Mouse (Mus musculus): ENCODE measurements around the gene Upk1b. TPM values are rescaled to one million over a fixed set of nuclear protein-coding genes. Genes with fewer than 3 reads are reported as not detected.
"Not testable (repeated sequence)": the region's sequence is repeated elsewhere in the genome, so short reads cannot be mapped to it uniquely, and the experiment has no call there.

The Upk1b gene
- total RNA-seq (2022), result 1 to 10 TPM in 2 of 4 experiments, under 1 TPM in 2; 0.83 to 2.3 (median 1.4) TPM

- no peak for DNase-seq
These were observed at the start of gene Upk1b for GRCm38 (mm10) chr16:38800091-38800490. Gene Upk1b (minus strand): TSS chr16:38800328.

DNA sequence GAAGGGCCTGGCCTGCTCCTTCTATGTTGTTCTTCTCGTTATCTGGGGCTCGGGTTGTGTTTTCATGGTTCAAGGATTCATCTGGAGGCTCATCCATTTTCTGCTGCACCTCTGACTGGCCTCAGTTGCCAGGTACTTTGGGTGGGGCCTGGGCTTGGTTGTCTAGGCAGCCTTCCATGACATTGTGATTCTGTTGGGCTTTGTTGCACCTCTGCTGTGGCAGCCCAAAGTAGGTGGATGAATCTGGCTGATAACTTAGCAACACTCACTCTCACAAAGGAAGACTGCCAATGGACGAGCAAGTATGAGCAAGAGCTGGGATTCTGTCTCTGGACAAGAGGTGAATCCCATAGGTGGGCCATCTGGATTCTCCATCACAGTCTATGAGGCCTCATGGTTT, 28.5 kb upstream of the Upk1b start, which contains the start of gene 4930435E12Rik:
4930435E12Rik (minus strand) TSS at position 101 of the 400 bp plus-strand sequence.
- no peak for DNase-seq

DNA sequence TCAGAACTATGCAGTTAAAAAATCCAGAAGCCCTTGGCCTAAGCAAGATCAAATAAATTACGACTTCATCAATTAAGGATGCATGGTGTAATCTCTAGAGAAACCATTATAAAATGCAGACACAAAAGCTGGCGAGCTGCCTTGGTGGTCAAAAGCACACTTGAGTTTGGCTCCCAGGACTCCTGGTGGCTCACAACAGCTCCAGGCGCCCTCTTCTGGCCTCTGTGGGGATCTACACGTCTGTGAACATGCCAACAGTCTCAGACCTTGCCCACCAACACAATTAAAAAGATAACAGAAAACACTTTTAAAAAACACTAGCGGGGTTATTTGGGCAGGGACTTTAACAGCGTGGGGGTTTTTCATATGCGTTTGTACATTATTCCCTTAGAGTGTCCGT, 12.4 kb upstream of the Upk1b start:
- peak; percentile 14 for DNase-seq

GRCm38 (mm10) chr16:38810196-38810595, 10.1 kb upstream of the Upk1b start:
- DNase-seq, result no peak

- not testable (repeated sequence) for DNase-seq
These were observed 7.7 kb upstream of the Upk1b start for GRCm38 (mm10) chr16:38807796-38808195.

GRCm38 (mm10) chr16:38798957-38799450, 1.1 kb downstream of the Upk1b start:
- DNase-seq, result no peak

GRCm38 (mm10) chr16:38793120-38793519, 7.0 kb downstream of the Upk1b start:
- no peak for DNase-seq

- DNase-seq, result no peak
These were observed 10.2 kb downstream of the Upk1b start for GRCm38 (mm10) chr16:38789966-38790365.

DNA sequence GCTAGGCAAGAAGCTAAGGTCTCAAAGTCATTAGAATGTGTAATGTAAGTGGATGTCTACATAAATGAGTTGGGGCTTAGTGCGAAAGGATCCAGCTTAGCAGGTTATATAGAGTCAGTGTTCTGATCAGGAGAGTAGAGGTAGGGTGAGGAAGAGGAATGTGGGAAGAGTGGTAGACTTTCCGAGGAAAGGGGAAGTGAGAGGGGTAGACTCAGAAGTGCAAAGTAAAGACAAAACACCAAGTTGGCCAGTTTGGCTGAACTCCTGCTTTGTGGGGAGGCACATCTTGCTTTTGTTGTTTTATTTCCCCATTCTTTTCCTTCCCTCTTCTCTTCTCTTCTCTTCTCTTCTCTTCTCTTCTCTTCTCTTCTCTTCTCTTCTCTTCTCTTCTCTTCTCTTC, 11.1 kb downstream of the Upk1b start:
- no peak for DNase-seq

- DNase-seq, result no peak
These were observed 14.8 kb downstream of the Upk1b start for GRCm38 (mm10) chr16:38785301-38785700.

DNA sequence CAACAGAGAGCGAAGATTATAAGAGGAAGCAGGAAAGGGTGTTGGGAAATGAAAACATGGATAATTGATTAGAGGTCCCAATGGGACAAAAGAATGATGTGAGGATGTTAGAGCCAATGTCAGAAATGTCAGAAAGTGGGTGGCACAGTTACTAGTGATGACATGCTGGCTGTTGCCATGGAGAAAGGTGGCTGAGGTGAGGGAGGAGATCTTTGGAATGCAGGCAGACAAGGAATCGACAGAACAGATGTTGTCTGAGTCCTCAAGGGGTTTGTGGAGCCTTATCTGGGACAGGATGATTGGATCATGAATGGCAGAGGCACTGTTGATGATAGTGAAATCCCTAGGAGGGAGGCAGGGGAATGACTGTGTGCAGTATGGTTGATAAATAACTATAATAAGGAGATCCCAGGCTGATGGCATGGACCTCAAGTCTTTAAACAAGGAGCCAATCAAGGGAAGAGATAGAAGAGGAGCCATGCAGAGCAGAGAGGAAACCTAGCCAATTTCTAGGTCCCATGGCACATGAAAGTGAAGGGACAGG, 17.5 kb downstream of the Upk1b start:
- DNase-seq, result no peak

DNA sequence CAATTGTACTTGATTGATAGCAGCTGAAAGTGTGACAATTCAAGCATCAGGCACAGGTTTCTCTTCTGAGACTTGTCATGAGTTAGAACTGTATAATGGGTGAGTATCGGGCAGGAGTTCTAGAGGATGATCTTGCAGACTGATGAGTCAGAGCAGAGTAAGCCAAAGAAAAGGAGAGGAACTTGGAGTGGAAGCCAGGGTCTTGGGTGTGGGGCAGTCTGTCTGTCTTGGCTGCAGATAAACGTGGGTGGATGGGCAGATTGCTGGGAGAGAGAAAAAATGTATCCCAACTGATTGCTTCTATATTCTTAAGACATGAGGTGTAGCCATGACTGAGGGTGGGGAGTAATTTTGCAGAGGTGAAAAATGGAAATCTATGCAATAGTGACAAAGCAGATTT, 18.2 kb downstream of the Upk1b start:
- no peak for DNase-seq

- DNase-seq, result no peak
These were observed 19.1 kb downstream of the Upk1b start for GRCm38 (mm10) chr16:38780960-38781572.

- DNase-seq, result no peak
These were observed 23.8 kb downstream of the Upk1b start for GRCm38 (mm10) chr16:38776342-38776741.

DNA sequence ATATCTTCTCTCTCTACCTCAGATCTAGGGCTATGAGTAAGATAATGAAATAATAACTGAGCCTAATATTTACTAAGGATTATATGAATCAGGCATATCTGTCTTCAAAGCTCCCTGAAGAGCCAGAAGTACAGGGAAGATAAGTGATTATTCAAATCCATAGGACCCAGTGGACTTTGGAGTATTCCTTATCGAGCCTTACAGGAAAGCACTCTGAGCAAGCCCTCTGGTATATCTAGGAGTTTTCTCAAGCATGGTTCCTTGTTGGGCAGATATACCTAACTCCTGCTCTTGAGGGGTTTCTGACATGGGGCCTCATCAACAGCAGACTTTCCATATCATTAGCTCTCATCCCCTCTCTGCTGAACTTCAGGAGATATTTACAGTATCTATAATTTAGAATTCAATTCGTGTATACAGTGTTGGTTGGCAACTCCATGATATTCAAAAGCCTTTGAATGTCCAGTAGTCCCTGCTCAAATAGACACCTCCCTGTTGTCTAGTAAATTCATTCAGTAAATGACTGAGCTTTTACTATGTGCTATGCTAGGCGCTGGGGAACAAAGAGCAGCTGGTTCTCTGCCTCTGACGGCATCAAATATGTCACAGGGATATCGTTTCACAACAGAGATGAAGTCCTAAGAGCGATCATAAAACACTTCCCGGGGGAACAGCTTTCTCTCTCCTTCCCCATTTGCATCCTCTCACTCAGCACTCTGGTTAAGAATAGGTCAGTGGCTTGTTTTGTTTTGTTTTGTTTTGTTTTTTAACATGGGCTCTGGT, 25.0 kb downstream of the Upk1b start:
- DNase-seq, result no peak

DNA sequence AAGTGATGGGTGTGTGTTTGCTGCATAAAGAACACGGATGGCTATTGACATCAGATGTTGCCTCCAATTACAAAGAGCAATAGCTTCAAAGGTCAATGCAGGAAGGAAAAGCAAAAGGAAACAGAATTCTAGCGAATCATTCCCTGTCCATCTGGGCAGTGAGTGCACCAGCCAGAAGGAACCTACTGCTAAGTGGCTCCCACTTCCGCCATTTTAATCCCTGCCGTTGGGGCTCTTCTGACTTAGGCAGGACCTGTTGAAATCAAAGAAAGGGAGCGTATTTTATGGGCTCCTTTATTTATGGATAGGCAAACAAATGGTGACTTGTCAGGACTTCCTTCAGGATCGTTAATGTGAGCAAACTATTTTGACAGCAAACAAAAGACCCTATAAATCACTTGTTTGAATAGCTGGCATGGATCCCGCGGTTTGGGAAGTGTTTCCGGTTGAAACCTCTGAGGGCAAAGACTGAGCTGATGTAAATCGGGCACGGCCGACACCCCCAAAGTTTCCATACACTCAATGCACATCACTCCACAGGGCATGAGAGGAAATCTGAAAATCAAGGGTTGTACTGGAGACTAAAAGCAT, 27.1 kb downstream of the Upk1b start:
- no peak for DNase-seq

- DNase-seq, result no peak
These were observed 29.0 kb downstream of the Upk1b start for GRCm38 (mm10) chr16:38771145-38771544.

- no peak for DNase-seq
These were observed 30.6 kb downstream of the Upk1b start for GRCm38 (mm10) chr16:38769529-38769928.

GRCm38 (mm10) chr16:38768386-38768785, 31.7 kb downstream of the Upk1b start:
- no peak for DNase-seq

- no peak for DNase-seq
These were observed 32.4 kb downstream of the Upk1b start for GRCm38 (mm10) chr16:38767761-38768160.

DNA sequence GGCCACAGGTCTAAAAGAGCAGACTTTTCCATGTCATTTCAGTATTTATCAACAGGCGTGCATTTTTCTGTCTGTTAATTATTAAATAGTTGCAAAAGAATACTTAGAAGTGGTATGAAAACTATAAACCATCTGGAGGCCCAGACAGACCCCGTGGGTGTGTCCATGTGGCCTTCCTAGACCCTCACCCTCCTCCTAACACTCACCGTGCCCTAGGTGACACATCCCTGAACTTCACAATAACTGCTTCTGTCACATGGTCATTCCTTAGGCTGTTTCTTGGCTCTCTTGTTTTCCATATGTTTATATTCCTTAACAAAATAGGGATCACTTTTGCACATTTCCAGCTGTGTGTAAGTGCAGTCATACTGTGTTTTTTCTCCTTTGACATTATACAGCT, 33.5 kb downstream of the Upk1b start:
- no peak for DNase-seq

GRCm38 (mm10) chr16:38763508-38763907, 36.6 kb downstream of the Upk1b start:
- DNase-seq, result no peak

DNA sequence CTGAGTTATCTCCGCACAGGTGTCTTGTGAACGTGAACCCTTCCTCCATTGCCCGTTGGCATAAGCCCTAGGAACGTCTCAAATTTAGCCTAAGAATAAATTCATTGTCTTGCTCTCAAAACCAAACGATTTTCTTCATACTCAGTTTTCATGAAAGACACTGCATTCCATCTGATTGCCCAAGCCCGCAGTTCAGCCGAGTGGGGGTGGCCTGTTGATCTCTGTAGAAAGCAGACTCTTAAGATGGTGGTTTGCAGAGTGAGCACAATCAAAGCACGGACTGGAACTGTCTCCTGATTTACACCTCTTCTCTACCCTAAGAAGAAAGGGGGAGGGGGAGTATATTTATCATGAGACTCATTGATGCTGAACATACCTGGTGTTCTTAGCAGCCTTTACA, 37.7 kb downstream of the Upk1b start:
- no peak for DNase-seq
